Mouse (Mus musculus): Measurements from ENCODE around the gene Hist1h4m. TPM values are rescaled to one million over a fixed set of nuclear protein-coding genes. Genes with fewer than 3 reads are reported as not detected.

The Hist1h4m gene
- polyA plus RNA-seq (2012; rRNA removed) = not detected in 2 replicates

GRCm38 (mm10) chr13:21811539-21811938 is at the start of gene Hist1h4m:
Gene Hist1h4m, plus strand, starts transcription at chr13:21811746.

DNA sequence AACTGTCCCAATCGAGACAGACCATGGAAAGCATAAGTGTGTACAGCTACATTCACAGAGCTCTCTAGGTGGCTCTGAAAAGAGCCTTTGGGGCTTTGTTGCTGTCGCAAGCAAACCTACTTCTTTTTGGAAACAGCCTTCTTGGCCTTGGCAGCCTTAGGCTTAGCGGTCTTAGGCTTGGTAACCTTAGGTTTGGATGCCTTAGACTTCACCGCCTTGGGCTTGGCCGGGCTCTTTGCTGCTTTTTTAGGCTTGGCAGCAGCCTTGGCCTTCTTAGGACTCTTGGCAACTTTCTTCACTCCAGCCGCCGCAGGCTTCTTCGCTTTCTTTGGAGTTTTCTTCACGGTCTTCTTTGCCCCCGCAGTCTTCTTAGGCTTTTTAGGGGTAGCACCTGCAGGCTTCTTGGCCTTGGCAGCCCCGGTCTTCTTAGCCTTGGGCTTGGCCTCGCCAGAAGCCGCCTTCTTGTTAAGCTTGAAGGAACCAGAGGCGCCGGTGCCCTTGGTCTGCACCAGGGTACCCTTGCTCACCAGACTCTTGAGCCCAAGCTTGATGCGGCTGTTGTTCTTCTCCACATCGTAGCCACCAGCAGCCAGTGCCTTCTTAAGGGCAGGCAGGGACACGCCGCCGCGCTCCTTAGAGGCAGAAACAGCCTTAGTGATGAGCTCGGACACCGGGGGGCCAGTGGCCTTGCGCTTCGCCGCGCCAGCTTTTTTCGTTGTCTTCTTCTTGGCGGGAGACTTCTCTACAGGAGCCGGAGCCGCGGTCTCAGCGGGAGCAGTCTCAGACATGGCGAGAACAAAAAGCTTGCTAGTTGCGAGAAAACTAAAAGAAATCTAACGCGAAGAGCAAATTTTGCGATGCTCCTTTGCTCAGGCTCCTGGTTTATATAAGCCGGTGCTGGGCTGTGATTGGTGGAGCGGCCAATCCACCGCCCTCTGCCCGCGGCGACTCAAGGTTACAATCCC is 31.5 kb upstream of the Hist1h4m start, which contains the start of gene Hist1h1b:
TSS of gene Hist1h1b (minus strand) at position 859 of the 965 bp plus-strand sequence.

DNA sequence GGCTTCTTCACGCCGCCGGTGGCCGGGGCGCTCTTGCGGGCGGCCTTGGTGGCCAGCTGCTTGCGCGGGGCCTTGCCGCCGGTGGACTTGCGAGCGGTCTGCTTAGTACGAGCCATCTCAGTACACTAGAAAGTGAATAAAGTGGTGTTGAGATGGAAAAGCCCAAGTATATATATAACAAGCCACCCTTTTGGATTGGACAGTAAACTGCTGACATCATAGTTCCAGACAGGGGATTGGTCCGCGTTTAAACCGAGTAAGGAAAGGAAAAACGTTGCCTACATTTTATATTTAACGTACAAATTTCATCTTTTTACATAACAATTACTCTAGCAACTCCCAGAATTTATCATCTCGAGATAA is 28.3 kb upstream of the Hist1h4m start, which contains the start of gene Hist1h3i:
TSS of gene Hist1h3i (minus strand) at position 116 of the 363 bp plus-strand sequence.

DNA sequence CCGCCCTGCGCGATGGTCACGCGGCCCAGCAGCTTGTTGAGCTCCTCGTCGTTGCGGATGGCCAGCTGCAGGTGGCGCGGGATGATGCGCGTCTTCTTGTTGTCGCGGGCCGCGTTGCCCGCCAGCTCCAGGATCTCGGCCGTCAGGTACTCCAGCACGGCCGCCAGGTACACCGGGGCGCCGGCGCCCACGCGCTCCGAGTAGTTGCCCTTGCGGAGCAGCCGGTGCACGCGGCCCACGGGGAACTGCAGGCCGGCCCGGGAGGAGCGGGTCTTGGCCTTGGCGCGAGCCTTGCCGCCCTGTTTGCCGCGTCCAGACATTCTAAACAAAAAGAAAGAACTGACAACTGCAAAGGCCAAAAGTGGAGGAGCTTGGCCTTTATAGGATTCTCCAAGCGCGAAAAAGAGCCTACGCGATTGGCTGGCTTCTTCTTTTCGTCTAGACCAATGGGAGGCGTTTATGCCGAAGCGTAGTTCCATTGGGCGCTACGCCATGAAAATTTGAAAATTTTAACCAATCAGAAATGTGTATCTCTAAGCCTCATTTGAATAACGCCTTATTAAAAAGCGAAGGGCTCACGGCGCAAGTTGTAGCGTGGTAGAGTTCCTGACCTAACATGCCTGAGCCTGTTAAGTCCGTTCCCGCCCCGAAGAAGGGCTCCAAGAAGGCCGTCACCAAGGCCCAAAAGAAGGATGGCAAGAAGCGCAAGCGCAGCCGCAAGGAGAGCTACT is 24.5 kb upstream of the Hist1h4m start, which contains the start of the genes Hist1h2an and Hist1h2bp:
TSS of gene Hist1h2an (minus strand) at position 320 of the 731 bp plus-strand sequence.
TSS of gene Hist1h2bp (plus strand) at position 563 of the 731 bp plus-strand sequence.

GRCm38 (mm10) chr13:21810073-21810472 is 1.5 kb upstream of the Hist1h4m start, which contains the start of the genes Hist1h2bq and Hist1h2ao:
Gene Hist1h2bq, minus strand, starts transcription at chr13:21810197.
Gene Hist1h2ao, plus strand, starts transcription at chr13:21810465.

GRCm38 (mm10) chr13:21831418-21832394 is 20.2 kb downstream of the Hist1h4m start, which contains the start of gene Hist1h4n:
Gene Hist1h4n, minus strand, starts transcription at chr13:21832196.

GRCm38 (mm10) chr13:21833461-21833860 is 21.9 kb downstream of the Hist1h4m start, which contains the start of the genes Hist1h2ap and Hist1h2br:
Gene Hist1h2ap, minus strand, starts transcription at chr13:21833507.
Gene Hist1h2br, plus strand, starts transcription at chr13:21833743.

Other genes starting within 250 kb of the Hist1h4m start
- gene Olfr1364, start 230.0 kb upstream of the Hist1h4m start, polyA plus RNA-seq (2012; rRNA removed) = not detected in 2 replicates
- gene Olfr1362, start 197.7 kb upstream of the Hist1h4m start, polyA plus RNA-seq (2012; rRNA removed) = not detected in 2 replicates
- not detected in 2 replicates for gene Olfr11, start 169.2 kb upstream of the Hist1h4m start, polyA plus RNA-seq (2012; rRNA removed)
- not detected in 2 replicates for gene Olfr1361, start 148.4 kb upstream of the Hist1h4m start, polyA plus RNA-seq (2012; rRNA removed)
- gene Olfr1360, start 134.3 kb upstream of the Hist1h4m start, polyA plus RNA-seq (2012; rRNA removed) = not detected in 2 replicates
- not detected in 2 replicates for gene Olfr1359, start 113.6 kb upstream of the Hist1h4m start, polyA plus RNA-seq (2012; rRNA removed)
- gene Hist1h2bl, start 95.6 kb upstream of the Hist1h4m start, polyA plus RNA-seq (2012; rRNA removed) = 5.9 and 7.6 TPM in 2 replicates
- gene Hist1h2ai, start 95.3 kb upstream of the Hist1h4m start, polyA plus RNA-seq (2012; rRNA removed) = 1.9 and 2.8 TPM in 2 replicates
- 11.5 and 11.6 TPM in 2 replicates for gene Hist1h3h, start 94.1 kb upstream of the Hist1h4m start, polyA plus RNA-seq (2012; rRNA removed)
- gene Hist1h2bm, start 89.7 kb upstream of the Hist1h4m start, polyA plus RNA-seq (2012; rRNA removed) = 4.9 and 7.3 TPM in 2 replicates
- 9.1 and 9.2 TPM in 2 replicates for gene Hist1h4j, start 76.7 kb upstream of the Hist1h4m start, polyA plus RNA-seq (2012; rRNA removed)
- 14.1 and 22.0 TPM in 2 replicates for gene Hist1h4k, start 61.2 kb upstream of the Hist1h4m start, polyA plus RNA-seq (2012; rRNA removed)
- 17.2 and 18.2 TPM in 2 replicates for gene Hist1h2ak, start 57.9 kb upstream of the Hist1h4m start, polyA plus RNA-seq (2012; rRNA removed)
- gene Hist1h2bn, start 57.6 kb upstream of the Hist1h4m start, polyA plus RNA-seq (2012; rRNA removed) = 10.0 and 14.8 TPM in 2 replicates
- gene Hist1h1b, start 31.1 kb upstream of the Hist1h4m start, polyA plus RNA-seq (2012; rRNA removed) = 3.8 and 4.1 TPM in 2 replicates
- gene Hist1h3i, start 28.4 kb upstream of the Hist1h4m start, polyA plus RNA-seq (2012; rRNA removed) = 13.4 and 17.5 TPM in 2 replicates
- gene Hist1h2an, start 24.5 kb upstream of the Hist1h4m start, polyA plus RNA-seq (2012; rRNA removed) = 3.5 and 4.0 TPM in 2 replicates
- 1.2 and 2.5 TPM in 2 replicates for gene Hist1h2bp, start 24.3 kb upstream of the Hist1h4m start, polyA plus RNA-seq (2012; rRNA removed)
- gene Hist1h2bq, start 1.5 kb upstream of the Hist1h4m start, polyA plus RNA-seq (2012; rRNA removed) = 3.5 and 6.3 TPM in 2 replicates
- not detected in 2 replicates for gene Hist1h2ao, start 1.3 kb upstream of the Hist1h4m start, polyA plus RNA-seq (2012; rRNA removed)
- gene Hist1h4n, start 20.4 kb downstream of the Hist1h4m start, polyA plus RNA-seq (2012; rRNA removed) = 19.1 and 27.0 TPM in 2 replicates
- gene Hist1h2ap, start 21.8 kb downstream of the Hist1h4m start, polyA plus RNA-seq (2012; rRNA removed) = 35.2 and 36.1 TPM in 2 replicates
- 2.2 and 6.7 TPM in 2 replicates for gene Hist1h2br, start 22.0 kb downstream of the Hist1h4m start, polyA plus RNA-seq (2012; rRNA removed)
- 0.38 and 0.39 TPM in 2 replicates for gene Zfp184, start 133.3 kb downstream of the Hist1h4m start, polyA plus RNA-seq (2012; rRNA removed)
- gene Pom121l2, start 169.4 kb downstream of the Hist1h4m start, polyA plus RNA-seq (2012; rRNA removed) = not detected in 2 replicates
- gene Prss16, start 198.0 kb downstream of the Hist1h4m start, polyA plus RNA-seq (2012; rRNA removed) = 1.2 and 1.3 TPM in 2 replicates
- 3.6 and 4.4 TPM in 2 replicates for gene Hist1h2ah, start 223.8 kb downstream of the Hist1h4m start, polyA plus RNA-seq (2012; rRNA removed)
- gene Hist1h2bk, start 224.1 kb downstream of the Hist1h4m start, polyA plus RNA-seq (2012; rRNA removed) = 6.7 and 11.4 TPM in 2 replicates
- gene Hist1h4i, start 229.6 kb downstream of the Hist1h4m start, polyA plus RNA-seq (2012; rRNA removed) = 42.8 and 103 TPM in 2 replicates
- 13.6 and 14.3 TPM in 2 replicates for gene Hist1h2ag, start 231.2 kb downstream of the Hist1h4m start, polyA plus RNA-seq (2012; rRNA removed)
- gene Hist1h2bj, start 231.5 kb downstream of the Hist1h4m start, polyA plus RNA-seq (2012; rRNA removed) = 7.7 and 11.4 TPM in 2 replicates

All from liver, embryonic 18 days (tissue).